Mouse (Mus musculus) liver, embryonic 15.5 days (tissue): ENCODE data around the gene Tmem213. TPM values are rescaled to one million over a fixed set of nuclear protein-coding genes. Genes with fewer than 3 reads are reported as not detected.

ENCODE experiments used
- ATAC-seq: fragments of 200-750 bp; cut with Nextera tagmentation; 2 replicates; pipeline ENCODE4 v1.8.0; 2017; ENCODE audit warnings: moderate number of reproducible peaks, mild to moderate bottlenecking, moderate library complexity; ENCODE audit not compliant: insufficient read depth
- H3K27ac ChIP-seq: fragments of 300-500 bp; sonication (generic); replicated peaks from 2 replicates; pipeline ENCODE4 v1.5.1; 2015; ENCODE audit warnings: mild to moderate bottlenecking, inconsistent platforms
- H3K27me3 ChIP-seq: fragments of 300-500 bp; sonication (generic); 2 replicates; pipeline ENCODE4 v1.6.1; 2015; ENCODE audit warnings: mild to moderate bottlenecking, inconsistent platforms
- H3K36me3 ChIP-seq: fragments of 300-500 bp; sonication (generic); replicated peaks from 2 replicates; pipeline ENCODE4 v1.6.1; 2015; ENCODE audit warnings: moderate library complexity, mild to moderate bottlenecking, inconsistent platforms
- H3K4me1 ChIP-seq: fragments of 300-500 bp; sonication (generic); replicated peaks from 2 replicates; pipeline ENCODE4 v1.6.1; 2015; ENCODE audit warnings: inconsistent platforms
- H3K4me2 ChIP-seq: fragments of 300-500 bp; sonication (generic); 2 replicates; pipeline ENCODE4 v1.6.1; 2015; ENCODE audit warnings: moderate library complexity, mild to moderate bottlenecking, inconsistent platforms
- H3K4me3 ChIP-seq: fragments of 300-500 bp; sonication (generic); replicated peaks from 2 replicates; pipeline ENCODE4 v1.5.1; 2015; ENCODE audit warnings: mild to moderate bottlenecking, inconsistent platforms
- H3K9ac ChIP-seq: fragments of 300-500 bp; sonication (generic); 2 replicates; pipeline ENCODE4 v1.6.1; 2015; ENCODE audit warnings: moderate library complexity, mild to moderate bottlenecking, inconsistent platforms
- H3K9me3 ChIP-seq: fragments of 300-500 bp; sonication (generic); replicated peaks from 2 replicates; pipeline ENCODE4 v1.6.1; 2016; ENCODE audit warnings: inconsistent platforms
- WGBS: fragments of 180-500 bp; shearing (Covaris S2); methylation state at CpG from one replicate; pipeline ENCODE4 v1.1.7; 2015; ENCODE audit warnings: mixed read lengths; ENCODE audit not compliant: insufficient replicate concordance; 5-methylcytosine and 5-hydroxymethylcytosine counted together
- polyA plus RNA-seq: library from polyadenylated mRNA; unstranded; fragments of >200 nt; fragmentation: Nextera tagmentation; extraction: Ambion mirVana; gene quantifications from 2 replicates; pipeline ENCODE4 v1.2.1, GENCODE M21; 2015

Tmem213 gene
- polyA plus RNA-seq, 1 experiment from 2014 or later: not detected

DNA sequence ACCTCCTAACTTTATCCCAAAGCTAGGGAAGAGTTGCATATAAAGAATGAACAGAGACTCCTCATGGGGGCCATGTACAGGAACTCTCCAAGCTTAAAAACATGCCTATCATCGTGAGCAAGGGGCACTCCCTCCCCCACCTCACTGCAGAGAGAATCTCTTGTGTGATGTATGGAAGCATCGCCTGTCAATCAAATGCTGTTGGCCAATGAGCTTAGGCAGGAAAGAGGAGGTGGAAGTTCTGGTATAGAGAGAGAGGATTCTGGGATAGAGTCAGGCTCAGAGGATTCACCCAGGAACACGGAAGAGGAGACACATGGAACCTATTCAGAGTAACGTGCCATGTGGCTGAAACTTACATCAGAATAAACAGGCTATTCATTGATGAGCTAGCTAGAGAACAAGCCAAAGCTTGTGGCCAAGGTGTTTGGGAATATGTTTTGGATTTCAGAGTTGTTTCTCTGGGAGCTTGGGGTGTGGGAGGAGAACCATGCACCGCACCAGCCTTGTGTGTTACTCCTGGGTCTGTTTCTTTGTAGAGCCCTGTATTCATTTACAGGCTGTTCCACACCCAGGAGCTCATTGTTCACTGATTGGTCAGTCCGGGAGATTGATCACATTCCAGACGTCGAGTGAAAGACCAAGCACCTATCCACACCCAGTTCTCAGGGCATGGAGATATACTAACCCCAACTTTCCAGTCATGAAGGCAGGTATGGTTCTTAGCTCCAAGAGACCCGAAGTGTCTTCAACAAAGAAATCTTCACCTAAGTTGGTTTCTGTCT is 21.6 kb upstream of the Tmem213 start:
- ATAC-seq: no peak
- no peaks in the 10 kb centered on the region for H3K9me3 ChIP-seq
- H3K9ac ChIP-seq: no peak overlapping the region
- H3K27ac ChIP-seq: no peak overlapping the region
- no peak overlapping the region for H3K4me2 ChIP-seq
- no peak overlapping the region for H3K4me3 ChIP-seq
- WGBS: 58% methylated on average over 9 of the region's 9 CpGs
- no peaks in the 10 kb centered on the region for H3K4me1 ChIP-seq
- no peaks in the 10 kb centered on the region for H3K36me3 ChIP-seq
- H3K27me3 ChIP-seq: no peaks in the 10 kb centered on the region

DNA sequence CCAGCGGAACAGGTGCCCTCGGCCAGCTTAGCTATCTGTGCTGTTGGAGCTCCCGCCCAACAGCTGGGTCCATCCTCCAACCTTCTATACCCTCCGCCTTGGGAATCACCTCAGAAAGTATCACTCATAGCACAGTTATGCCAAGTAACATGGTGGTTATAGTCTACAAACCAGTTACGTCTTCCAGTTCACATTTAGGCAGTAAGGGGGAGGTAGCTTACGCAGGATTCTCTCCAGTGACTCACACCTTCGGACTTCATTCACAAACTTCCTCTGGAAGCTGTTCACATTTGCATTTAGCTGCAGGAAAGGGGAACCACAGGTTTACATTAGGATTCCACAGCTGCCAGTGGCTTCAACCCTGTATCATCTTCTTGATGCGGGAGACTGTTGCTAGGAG is 16.5 kb upstream of the Tmem213 start:
- Histone ChIP-seq H3K9ac (no peak overlapping the region), H3K9me3 (no peaks in the 10 kb centered on the region), H3K4me3 (no peak overlapping the region), H3K27ac (no peak overlapping the region), H3K27me3 (no peaks in the 10 kb centered on the region), H3K36me3 (no peaks in the 10 kb centered on the region), H3K4me2 (no peak overlapping the region), H3K4me1 (0 out of 2 replicates have a peak, but pooled peaks cover 3% of the 10 kb centered on the region)
- ATAC-seq: no peak
- 71% methylated on average over 8 of the region's 8 CpGs for WGBS

DNA sequence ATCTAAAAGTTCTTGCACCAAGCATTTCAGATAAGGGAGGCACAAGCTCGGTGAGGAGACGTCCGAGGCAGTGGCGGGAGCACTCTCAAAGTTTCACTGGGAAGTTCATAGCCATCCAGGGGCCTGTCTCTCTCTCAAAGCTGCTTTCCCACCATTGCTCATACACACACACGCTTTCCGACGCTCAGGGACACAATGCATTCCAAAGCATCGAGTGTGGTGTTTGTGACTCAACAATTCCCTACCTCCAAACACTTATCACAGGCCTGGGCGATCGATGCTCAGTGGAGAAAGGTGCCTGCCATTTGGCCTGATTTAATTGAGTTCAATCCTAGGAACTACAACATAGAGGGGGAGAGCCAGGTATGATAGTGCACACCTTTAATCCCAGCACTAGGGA is 14.4 kb upstream of the Tmem213 start:
- Histone ChIP-seq H3K4me3 (no peak overlapping the region), H3K36me3 (no peaks in the 10 kb centered on the region), H3K4me1 (0 out of 2 replicates have a peak, but pooled peaks cover 3% of the 10 kb centered on the region), H3K4me2 (no peak overlapping the region), H3K27me3 (no peaks in the 10 kb centered on the region), H3K27ac (no peak overlapping the region), H3K9me3 (no peaks in the 10 kb centered on the region), H3K9ac (no peak overlapping the region)
- 73% methylated on average over 10 of the region's 10 CpGs for WGBS
- ATAC-seq: no peak

DNA sequence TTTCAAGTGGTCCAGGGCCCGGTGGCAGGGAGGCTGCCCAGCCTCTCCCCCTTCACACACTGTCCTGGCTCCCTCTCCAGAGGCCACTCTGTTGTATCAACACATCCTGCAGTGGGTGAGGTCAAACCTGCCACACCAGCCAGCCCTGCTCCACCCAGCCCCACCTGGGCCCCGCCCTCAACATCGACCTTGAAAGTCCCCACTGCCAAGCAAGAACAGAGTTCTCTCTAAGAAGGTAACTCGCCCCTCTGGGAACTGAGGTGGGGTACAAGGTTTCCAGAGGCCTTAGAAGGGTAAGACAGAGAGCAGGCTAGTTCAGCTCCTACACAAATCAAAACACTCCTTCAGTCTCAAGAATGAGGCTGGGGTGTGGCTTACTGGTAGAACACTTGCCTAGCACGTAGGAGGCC is 12.1 kb upstream of the Tmem213 start:
- Histone ChIP-seq H3K4me1 (0 out of 2 replicates have a peak, but pooled peaks cover 3% of the 10 kb centered on the region), H3K4me3 (no peak overlapping the region), H3K27me3 (no peaks in the 10 kb centered on the region), H3K4me2 (no peak overlapping the region), H3K36me3 (no peaks in the 10 kb centered on the region), H3K9me3 (no peaks in the 10 kb centered on the region), H3K9ac (no peak overlapping the region), H3K27ac (no peak overlapping the region)
- WGBS: 40% methylated on average over 5 of the region's 5 CpGs
- no peak for ATAC-seq

- no peak overlapping the region for H3K4me3 ChIP-seq
- no peaks in the 10 kb centered on the region for H3K27me3 ChIP-seq
- no peak overlapping the region for H3K27ac ChIP-seq
- no peak overlapping the region for H3K4me2 ChIP-seq
- no peaks in the 10 kb centered on the region for H3K36me3 ChIP-seq
- WGBS: 65% methylated on average over 7 of the region's 7 CpGs
- no peak overlapping the region for H3K9ac ChIP-seq
- no peak for ATAC-seq
- H3K4me1 ChIP-seq: 0 out of 2 replicates have a peak, but pooled peaks cover 7% of the 10 kb centered on the region
- H3K9me3 ChIP-seq: no peaks in the 10 kb centered on the region
Observed at GRCm38 (mm10) chr6:38102216-38102795, 6.7 kb upstream of the Tmem213 start.

DNA sequence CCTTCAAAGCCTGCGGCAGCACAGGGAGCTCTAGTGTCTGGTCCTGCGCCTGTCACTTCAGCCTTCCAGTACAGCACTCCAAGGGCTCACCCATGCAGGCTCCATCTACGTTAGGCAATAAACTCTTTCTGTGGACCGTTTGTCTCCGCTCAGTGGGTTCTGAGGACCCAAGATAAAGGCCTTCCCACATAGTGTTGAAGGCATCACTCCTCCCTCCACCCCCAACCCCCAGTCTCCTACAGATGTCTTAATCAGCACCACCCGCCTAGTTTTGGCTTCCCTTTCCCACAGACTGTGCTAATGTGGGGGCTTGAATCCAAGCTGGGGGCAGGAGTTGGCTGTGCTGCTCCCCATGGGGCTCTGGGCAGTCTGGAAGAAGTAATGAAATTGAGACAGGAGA is 5.3 kb upstream of the Tmem213 start:
- H3K9me3 ChIP-seq: no peaks in the 10 kb centered on the region
- no peaks in the 10 kb centered on the region for H3K27me3 ChIP-seq
- H3K9ac ChIP-seq: no peak overlapping the region
- no peak overlapping the region for H3K4me2 ChIP-seq
- no peak overlapping the region for H3K27ac ChIP-seq
- H3K4me1 ChIP-seq: 0 out of 2 replicates have a peak, but pooled peaks cover 7% of the 10 kb centered on the region
- WGBS: 18% methylated on average over 6 of the region's 6 CpGs
- H3K4me3 ChIP-seq: no peak overlapping the region
- H3K36me3 ChIP-seq: no peaks in the 10 kb centered on the region
- ATAC-seq: peak; percentile 63

DNA sequence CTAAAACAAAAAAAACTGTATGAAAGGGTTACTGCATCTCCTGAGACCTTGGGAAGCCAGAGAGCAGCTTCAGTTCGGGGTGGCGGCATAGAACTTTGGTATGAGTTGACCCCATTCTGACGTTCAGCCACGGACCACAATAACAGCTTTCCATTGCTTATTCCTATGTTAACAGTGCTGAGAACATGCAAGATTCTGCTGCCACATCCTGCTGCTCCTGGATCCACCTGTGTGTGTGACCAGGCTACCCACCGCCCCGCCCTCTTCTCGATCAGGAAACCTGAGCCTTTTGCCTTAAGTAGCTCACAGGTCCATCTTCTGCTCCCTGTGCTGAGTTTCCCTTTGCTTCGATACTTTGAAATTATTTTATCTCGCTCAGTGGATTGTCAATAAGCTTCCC is 3.1 kb upstream of the Tmem213 start:
- Histone ChIP-seq H3K9ac (no peak overlapping the region), H3K4me2 (no peak overlapping the region), H3K27me3 (peaks cover 3% of the 10 kb centered on the region; the same call in 1 of the 2 replicates), H3K27ac (no peak overlapping the region), H3K4me3 (no peak overlapping the region), H3K4me1 (0 out of 2 replicates have a peak, but pooled peaks cover 7% of the 10 kb centered on the region), H3K36me3 (no peaks in the 10 kb centered on the region), H3K9me3 (no peaks in the 10 kb centered on the region)
- WGBS: 68% methylated on average over 9 of the region's 9 CpGs
- ATAC-seq: no peak

- Histone ChIP-seq H3K4me3 (no peak overlapping the region), H3K9me3 (no peaks in the 10 kb centered on the region), H3K4me2 (no peak overlapping the region), H3K36me3 (no peaks in the 10 kb centered on the region), H3K9ac (no peak overlapping the region), H3K4me1 (0 out of 2 replicates have a peak, but pooled peaks cover 6% of the 10 kb centered on the region), H3K27ac (no peak overlapping the region), H3K27me3 (peaks cover 3% of the 10 kb centered on the region; the same call in 1 of the 2 replicates)
- WGBS: 79% methylated on average over 5 of the region's 5 CpGs
- no peak for ATAC-seq
Observed at GRCm38 (mm10) chr6:38108449-38108848, 606 bp upstream of the Tmem213 start.

GRCm38 (mm10) chr6:38109871-38110270 is 816 bp downstream of the Tmem213 start:
- ATAC-seq: no peak
- Histone ChIP-seq H3K9me3 (no peaks in the 10 kb centered on the region), H3K27me3 (peaks cover 3% of the 10 kb centered on the region; the same call in 1 of the 2 replicates), H3K9ac (no peak overlapping the region), H3K4me2 (no peak overlapping the region), H3K27ac (no peak overlapping the region), H3K4me1 (no peaks in the 10 kb centered on the region), H3K36me3 (no peaks in the 10 kb centered on the region), H3K4me3 (no peak overlapping the region)
- WGBS: 18% methylated on average over 9 of the region's 9 CpGs

DNA sequence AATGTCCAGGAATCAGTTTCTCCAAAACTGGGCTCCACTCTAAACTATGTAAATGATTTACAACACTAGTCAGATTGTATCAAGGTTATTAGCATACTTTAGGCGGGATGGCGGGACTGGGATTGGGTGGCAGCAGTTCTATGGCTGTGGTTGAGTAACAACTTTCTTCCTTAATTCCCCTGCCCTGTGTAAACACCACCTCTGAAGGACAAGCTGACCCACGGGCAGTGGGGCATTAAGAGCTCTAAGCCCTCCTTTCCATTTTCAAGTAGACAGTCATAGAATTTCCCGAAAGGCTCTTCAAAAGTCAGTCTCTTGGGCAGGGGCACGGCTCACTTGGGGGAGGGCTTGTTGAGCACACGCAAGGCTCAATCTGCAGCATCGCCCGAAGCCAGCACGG is 1.8 kb downstream of the Tmem213 start:
- no peak for ATAC-seq
- Histone ChIP-seq H3K4me2 (no peak overlapping the region), H3K27me3 (peaks cover 3% of the 10 kb centered on the region; the same call in 1 of the 2 replicates), H3K4me1 (no peaks in the 10 kb centered on the region), H3K4me3 (no peak overlapping the region), H3K9ac (no peak overlapping the region), H3K27ac (no peak overlapping the region), H3K36me3 (no peaks in the 10 kb centered on the region), H3K9me3 (no peaks in the 10 kb centered on the region)
- WGBS: 61% methylated on average over 9 of the region's 9 CpGs

DNA sequence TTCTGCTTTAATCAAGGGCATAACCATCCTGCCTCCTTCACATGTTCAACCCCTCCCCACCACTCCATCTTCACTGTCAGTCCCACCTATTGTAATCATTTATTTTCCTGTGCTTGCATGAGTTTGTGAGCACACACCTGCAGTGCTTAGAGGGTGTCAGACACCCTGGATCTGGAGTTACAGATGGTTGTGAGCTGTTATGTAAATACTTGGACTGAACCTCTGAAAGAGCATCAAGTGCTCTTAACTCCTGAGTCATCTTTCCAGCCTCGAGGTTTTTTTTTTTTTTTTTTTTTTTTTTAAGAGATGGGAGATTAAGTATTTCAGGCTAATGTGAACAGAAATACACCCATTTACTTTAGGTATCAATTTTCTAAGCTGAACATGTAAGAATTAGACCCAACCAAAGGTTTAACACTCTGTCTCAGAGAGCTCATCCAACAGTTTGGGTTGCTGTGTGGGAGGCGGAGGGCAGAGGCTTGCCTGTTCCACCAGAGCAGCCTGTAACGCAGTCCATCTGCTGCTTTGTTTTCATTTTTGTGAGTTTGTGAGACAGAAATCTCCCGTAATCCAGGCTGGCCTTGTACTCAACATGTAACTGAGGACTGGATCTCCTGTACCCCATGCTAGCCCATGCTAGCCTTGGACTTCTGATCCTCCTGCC is 7.2 kb downstream of the Tmem213 start:
- WGBS: 54% methylated on average over 4 of the region's 4 CpGs
- ATAC-seq: no peak

More for the DNA sequence above, 7.2 kb downstream of the Tmem213 start:
- no peak overlapping the region for H3K4me2 ChIP-seq
- no peaks in the 10 kb centered on the region for H3K9me3 ChIP-seq
- H3K36me3 ChIP-seq: no peaks in the 10 kb centered on the region
- no peak overlapping the region for H3K4me3 ChIP-seq
- 0 out of 2 replicates have a peak, but pooled peaks cover 2% of the 10 kb centered on the region for H3K4me1 ChIP-seq
- H3K27ac ChIP-seq: no peak overlapping the region
- no peaks in the 10 kb centered on the region for H3K27me3 ChIP-seq
- H3K9ac ChIP-seq: no peak overlapping the region
